Mouse (Mus musculus) kidney, postnatal 10 days (tissue): ENCODE data around the gene Fam189a2.

Source experiments
- DNase-seq: peaks from one replicate; pipeline ENCODE4 v3.0.0; 2021; ENCODE audit warnings: mixed read lengths

The Fam189a2 gene

GRCm38 (mm10) chr19:23924057-23924456 is 106.8 kb downstream of the Fam189a2 start:
- DNase-seq, result no peak
